Mouse (Mus musculus) olfactory bulb, adult 2 months (tissue): ENCODE results near the gene Mcmbp.

Experiments
- CTCF ChIP-seq: fragments of 200-500 bp; IDR thresholded peaks from 2 replicates; pipeline ENCODE4 v1.5.1; 2012; ENCODE audit warnings: low read depth, mild to moderate bottlenecking, low read length, moderate library complexity; ENCODE audit not compliant: insufficient read depth
- POLR2A ChIP-seq: fragments of 200-500 bp; IDR thresholded peaks from 2 replicates; pipeline ENCODE4 v1.6.1; 2012; ENCODE audit warnings: mild to moderate bottlenecking, low read depth, low read length, moderate library complexity; ENCODE audit not compliant: insufficient read depth

- TF ChIP-seq POLR2A (no peak), CTCF (no peak)
Measured at GRCm38 (mm10) chr7:128748758-128749157, 8.5 kb upstream of the Mcmbp start.
